Mouse (Mus musculus): ENCODE data around the gene Umodl1. TPM values are rescaled to one million over a fixed set of nuclear protein-coding genes. Genes with fewer than 3 reads are reported as not detected.
A peak's percentile ranks its signal among the peaks of the same experiment; 100 is the strongest.

Gene Umodl1
- polyA plus RNA-seq, 1 experiment from 2014 or later, result not detected

GRCm38 (mm10) chr17:31027723-31028122 is 73.3 kb downstream of the Umodl1 start:
- H3K4me1 ChIP-seq, result peaks cover 23% of the 10 kb centered on the region
- no peaks in the 10 kb centered on the region for H3K27me3 ChIP-seq (replicated peaks)
- no peak overlapping the region for H3K9ac ChIP-seq
- no peak overlapping the region for H3K4me2 ChIP-seq
- H3K36me3 ChIP-seq, result no peaks in the 10 kb centered on the region
- H3K4me3 ChIP-seq, result no peak overlapping the region
- H3K9me3 ChIP-seq (replicated peaks), result peaks cover 3% of the 10 kb centered on the region; the same call in 1 of the 2 replicates
- WGBS (ENCODE audit: insufficient replicate concordance), result 78% methylated on average over 6 of the region's 6 CpGs
- no peak overlapping the region for H3K27ac ChIP-seq
- ATAC-seq, result no peak

- 67% methylated on average over 9 of the region's 9 CpGs for WGBS (ENCODE audit: insufficient replicate concordance)
- H3K4me3 ChIP-seq, result no peak overlapping the region
- no peak for ATAC-seq
- no peak overlapping the region for H3K4me2 ChIP-seq
- H3K36me3 ChIP-seq, result no peaks in the 10 kb centered on the region
- H3K9ac ChIP-seq, result no peak overlapping the region
- no peaks in the 10 kb centered on the region for H3K27me3 ChIP-seq (replicated peaks)
- peaks cover 3% of the 10 kb centered on the region; the same call in 1 of the 2 replicates for H3K9me3 ChIP-seq (replicated peaks)
- peaks cover 31% of the 10 kb centered on the region for H3K4me1 ChIP-seq
- H3K27ac ChIP-seq, result no peak overlapping the region
These were observed 74.5 kb downstream of the Umodl1 start for GRCm38 (mm10) chr17:31028821-31029370.

GRCm38 (mm10) chr17:31029407-31029806 is 75.0 kb downstream of the Umodl1 start:
- no peak overlapping the region for H3K4me3 ChIP-seq
- no peak overlapping the region for H3K9ac ChIP-seq
- no peaks in the 10 kb centered on the region for H3K36me3 ChIP-seq
- ATAC-seq, result no peak
- H3K27ac ChIP-seq, result no peak overlapping the region
- H3K27me3 ChIP-seq (replicated peaks), result no peaks in the 10 kb centered on the region
- WGBS (ENCODE audit: insufficient replicate concordance), result 78% methylated on average over 4 of the region's 4 CpGs
- H3K4me1 ChIP-seq, result peaks cover 31% of the 10 kb centered on the region
- peaks cover 3% of the 10 kb centered on the region; the same call in 1 of the 2 replicates for H3K9me3 ChIP-seq (replicated peaks)
- no peak overlapping the region for H3K4me2 ChIP-seq

GRCm38 (mm10) chr17:31032341-31032740 is 77.9 kb downstream of the Umodl1 start:
- Histone ChIP-seq H3K4me3 (no peak overlapping the region), H3K4me1 (peaks cover 50% of the 10 kb centered on the region), H3K27me3 (replicated peaks) (peaks cover 8% of the 10 kb centered on the region; the same call in 1 of the 2 replicates), H3K4me2 (no peak overlapping the region), H3K27ac (no peak overlapping the region), H3K36me3 (no peaks in the 10 kb centered on the region), H3K9me3 (replicated peaks) (peaks cover 3% of the 10 kb centered on the region; the same call in 1 of the 2 replicates), H3K9ac (no peak overlapping the region)
- no peak for ATAC-seq
- 96% methylated on average over 4 of the region's 4 CpGs for WGBS (ENCODE audit: insufficient replicate concordance)

- 48% methylated on average over 2 of the region's 2 CpGs for WGBS (ENCODE audit: insufficient replicate concordance)
- peak overlapping the region; percentile 57 for H3K9ac ChIP-seq
- no peaks in the 10 kb centered on the region for H3K36me3 ChIP-seq
- ATAC-seq, result no peak
- H3K4me2 ChIP-seq, result peak overlapping the region; percentile 63
- H3K4me3 ChIP-seq, result no peak overlapping the region
- peaks cover 3% of the 10 kb centered on the region; the same call in 1 of the 2 replicates for H3K9me3 ChIP-seq (replicated peaks)
- H3K27me3 ChIP-seq (replicated peaks), result peaks cover 8% of the 10 kb centered on the region; the same call in 1 of the 2 replicates
- peak overlapping the region; percentile 87 for H3K27ac ChIP-seq
- H3K4me1 ChIP-seq, result peaks cover 57% of the 10 kb centered on the region
These were observed 78.8 kb downstream of the Umodl1 start for GRCm38 (mm10) chr17:31033251-31033650.

- Histone ChIP-seq H3K9ac (peak overlapping the region; percentile 57), H3K36me3 (no peaks in the 10 kb centered on the region), H3K4me1 (peaks cover 64% of the 10 kb centered on the region), H3K4me2 (peak overlapping the region; percentile 63), H3K9me3 (replicated peaks) (peaks cover 3% of the 10 kb centered on the region; the same call in 1 of the 2 replicates), H3K4me3 (peak overlapping the region; percentile 18), H3K27ac (peak overlapping the region; percentile 87), H3K27me3 (replicated peaks) (peaks cover 8% of the 10 kb centered on the region; the same call in 1 of the 2 replicates)
- ATAC-seq, result peak; percentile 97
- 9% methylated on average over 5 of the region's 5 CpGs for WGBS (ENCODE audit: insufficient replicate concordance)
These were observed 79.7 kb downstream of the Umodl1 start for GRCm38 (mm10) chr17:31034165-31034564.

- 69% methylated on average over 9 of the region's 9 CpGs for WGBS (ENCODE audit: insufficient replicate concordance)
- peaks cover 67% of the 10 kb centered on the region for H3K4me1 ChIP-seq
- peaks cover 3% of the 10 kb centered on the region; the same call in 1 of the 2 replicates for H3K9me3 ChIP-seq (replicated peaks)
- H3K9ac ChIP-seq, result no peak overlapping the region; the same call in 1 of the 2 replicates
- H3K27ac ChIP-seq, result peak overlapping the region; percentile 87
- peaks cover 8% of the 10 kb centered on the region; the same call in 1 of the 2 replicates for H3K27me3 ChIP-seq (replicated peaks)
- no peaks in the 10 kb centered on the region for H3K36me3 ChIP-seq
- H3K4me3 ChIP-seq, result no peak overlapping the region
- peak overlapping the region; percentile 63 for H3K4me2 ChIP-seq
- ATAC-seq, result 0 out of 2 replicates have a peak, but pooled peaks have one; percentile 10
These were observed 80.4 kb downstream of the Umodl1 start for GRCm38 (mm10) chr17:31034674-31035356.

GRCm38 (mm10) chr17:31036168-31036876 is 81.9 kb downstream of the Umodl1 start:
- Histone ChIP-seq H3K27ac (no peak overlapping the region), H3K27me3 (replicated peaks) (peaks cover 8% of the 10 kb centered on the region; the same call in 1 of the 2 replicates), H3K36me3 (no peaks in the 10 kb centered on the region), H3K9ac (no peak overlapping the region), H3K4me1 (peaks cover 59% of the 10 kb centered on the region), H3K4me2 (no peak overlapping the region), H3K4me3 (no peak overlapping the region), H3K9me3 (replicated peaks) (peaks cover 3% of the 10 kb centered on the region; the same call in 1 of the 2 replicates)
- WGBS (ENCODE audit: insufficient replicate concordance), result 84% methylated on average over 22 of the region's 22 CpGs
- no peak for ATAC-seq

- ATAC-seq, result no peak
- 73% methylated on average over 8 of the region's 8 CpGs for WGBS (ENCODE audit: insufficient replicate concordance)
- Histone ChIP-seq H3K4me3 (no peak overlapping the region), H3K36me3 (no peaks in the 10 kb centered on the region), H3K27ac (no peak overlapping the region), H3K27me3 (replicated peaks) (peaks cover 8% of the 10 kb centered on the region; the same call in 1 of the 2 replicates), H3K4me1 (peaks cover 59% of the 10 kb centered on the region), H3K9ac (no peak overlapping the region), H3K4me2 (no peak overlapping the region), H3K9me3 (replicated peaks) (no peaks in the 10 kb centered on the region)
These were observed 82.9 kb downstream of the Umodl1 start for GRCm38 (mm10) chr17:31037331-31037730.

- H3K4me1 ChIP-seq, result peaks cover 55% of the 10 kb centered on the region
- no peak overlapping the region for H3K4me2 ChIP-seq
- H3K4me3 ChIP-seq, result no peak overlapping the region
- ATAC-seq, result no peak
- WGBS (ENCODE audit: insufficient replicate concordance), result 68% methylated on average over 4 of the region's 4 CpGs
- no peak overlapping the region for H3K9ac ChIP-seq
- no peak overlapping the region for H3K27ac ChIP-seq
- no peaks in the 10 kb centered on the region for H3K36me3 ChIP-seq
- no peaks in the 10 kb centered on the region for H3K9me3 ChIP-seq (replicated peaks)
- peaks cover 8% of the 10 kb centered on the region; the same call in 1 of the 2 replicates for H3K27me3 ChIP-seq (replicated peaks)
These were observed 83.9 kb downstream of the Umodl1 start for GRCm38 (mm10) chr17:31038381-31038780.

- H3K9ac ChIP-seq, result no peak overlapping the region
- no peaks in the 10 kb centered on the region for H3K9me3 ChIP-seq (replicated peaks)
- 0 out of 2 replicates have a peak overlapping the region, but pooled peaks have one; percentile 12 for H3K4me2 ChIP-seq
- H3K4me1 ChIP-seq, result peaks cover 43% of the 10 kb centered on the region
- H3K27me3 ChIP-seq (replicated peaks), result peaks cover 11% of the 10 kb centered on the region; the same call in 1 of the 2 replicates
- no peak overlapping the region for H3K4me3 ChIP-seq
- 26% methylated on average over 7 of the region's 7 CpGs for WGBS (ENCODE audit: insufficient replicate concordance)
- H3K36me3 ChIP-seq, result no peaks in the 10 kb centered on the region
- no peak overlapping the region for H3K27ac ChIP-seq
- ATAC-seq, result no peak
These were observed 85.2 kb downstream of the Umodl1 start for GRCm38 (mm10) chr17:31039626-31040025.
